Mouse (Mus musculus) kidney, embryonic 16.5 days (tissue): ENCODE measurements around the gene Cd7. TPM values are rescaled to one million over a fixed set of nuclear protein-coding genes. Genes with fewer than 3 reads are reported as not detected.

Source experiments
- ATAC-seq: fragments of 200-750 bp; cut with Nextera tagmentation; 2 replicates; pipeline ENCODE4 v1.8.0; 2017; ENCODE audit warnings: moderate TSS enrichment; ENCODE audit not compliant: low FRiP score, low TSS enrichment
- H3K27ac ChIP-seq: fragments of 300-500 bp; sonication (generic); 2 replicates; pipeline ENCODE4 v1.5.1; 2014; ENCODE audit warnings: low read length
- H3K27me3 ChIP-seq: fragments of 300-500 bp; sonication (generic); 2 replicates; pipeline ENCODE4 v1.6.1; 2014; ENCODE audit warnings: low read length, control low read depth, mixed read lengths; ENCODE audit not compliant: insufficient read depth
- H3K36me3 ChIP-seq: fragments of 300-500 bp; sonication (generic); 2 replicates; pipeline ENCODE4 v1.6.1; 2014; ENCODE audit warnings: low read length, control low read depth, mixed read lengths; ENCODE audit not compliant: insufficient read depth
- H3K4me1 ChIP-seq: fragments of 300-500 bp; sonication (generic); 2 replicates; pipeline ENCODE4 v1.6.1; 2014; ENCODE audit warnings: low read length, control low read depth, mixed read lengths; ENCODE audit not compliant: insufficient read depth
- H3K4me2 ChIP-seq: fragments of 300-500 bp; sonication (generic); replicated peaks from 2 replicates; pipeline ENCODE4 v1.6.1; 2014; ENCODE audit warnings: low read depth, low read length
- H3K4me3 ChIP-seq: fragments of 300-500 bp; sonication (generic); 2 replicates; pipeline ENCODE4 v1.5.1; 2014; ENCODE audit warnings: mild to moderate bottlenecking, low read length
- H3K9ac ChIP-seq: fragments of 300-500 bp; sonication (generic); replicated peaks from 2 replicates; pipeline ENCODE4 v1.6.1; 2014; ENCODE audit warnings: low read length
- H3K9me3 ChIP-seq: fragments of 300-500 bp; sonication (generic); 2 replicates; pipeline ENCODE4 v1.6.1; 2016; ENCODE audit warnings: low read length, control low read depth
- WGBS: fragments of 180-500 bp; shearing (Covaris S2); extraction: QIAGEN DNeasy Blood & Tissue Kit; methylation state at CpG from one replicate; pipeline ENCODE4 v1.1.7; 2014; 5-methylcytosine and 5-hydroxymethylcytosine counted together
- polyA plus RNA-seq: library from polyadenylated mRNA; unstranded; fragments of >200 nt; fragmentation: Nextera tagmentation; extraction: Ambion mirVana; gene quantifications from 2 replicates; pipeline ENCODE4 v1.2.1, GENCODE M21; 2015

The Cd7 gene
- polyA plus RNA-seq, 1 experiment from 2014 or later, result 0.97 TPM

DNA sequence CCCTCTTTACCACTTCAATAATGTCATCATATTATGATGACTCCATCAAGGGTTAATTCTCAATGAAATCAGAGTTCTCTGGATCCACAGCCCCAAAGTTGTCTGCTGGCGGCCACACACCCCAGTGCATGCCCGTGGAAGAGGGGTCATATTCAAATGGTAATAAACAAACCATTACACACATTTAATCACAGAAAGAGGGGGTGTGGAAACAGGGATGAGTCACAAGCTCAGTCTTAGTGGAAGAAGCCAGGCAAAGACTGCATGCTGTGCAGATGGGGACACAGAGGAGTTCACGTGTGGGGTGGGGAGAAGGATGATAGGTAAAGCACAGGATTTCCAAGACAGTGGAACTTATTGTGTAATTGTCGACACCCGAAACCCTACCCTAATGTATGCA, 34.9 kb downstream of the Cd7 start:
- Histone ChIP-seq H3K27ac (no peak overlapping the region), H3K9me3 (no peaks in the 10 kb centered on the region)

DNA sequence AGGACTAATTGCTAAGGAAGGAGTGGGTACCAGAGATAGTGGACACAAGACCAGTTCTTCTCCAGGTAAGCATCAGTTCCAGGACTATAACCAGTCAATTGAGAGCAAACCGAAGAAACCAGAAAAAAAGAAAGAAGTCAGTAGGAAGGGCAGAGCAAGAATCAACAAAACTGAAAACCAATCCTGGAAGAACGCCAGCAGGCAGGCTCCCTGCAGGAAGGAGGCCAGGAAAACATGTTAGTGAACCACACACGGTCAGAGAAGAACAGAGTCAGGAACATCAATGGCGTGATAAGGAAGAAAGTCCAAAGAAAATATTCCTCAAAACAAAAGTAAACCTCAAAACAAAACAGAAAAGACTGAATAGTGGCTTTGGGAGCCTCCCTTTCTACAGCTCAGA, 37.3 kb downstream of the Cd7 start:
- no peaks in the 10 kb centered on the region for H3K36me3 ChIP-seq
- 23% methylated on average over 4 of the region's 4 CpGs for WGBS
- no peak overlapping the region for H3K4me2 ChIP-seq
- no peak overlapping the region for H3K4me3 ChIP-seq
- no peak overlapping the region for H3K9ac ChIP-seq
- no peaks in the 10 kb centered on the region for H3K27me3 ChIP-seq
- ATAC-seq, result no peak
- no peaks in the 10 kb centered on the region for H3K9me3 ChIP-seq
- H3K4me1 ChIP-seq, result no peaks in the 10 kb centered on the region
- H3K27ac ChIP-seq, result no peak overlapping the region

More for the DNA sequence above, 34.9 kb downstream of the Cd7 start:
- no peaks in the 10 kb centered on the region for H3K27me3 ChIP-seq
- 57% methylated on average over 5 of the region's 5 CpGs for WGBS
- no peaks in the 10 kb centered on the region for H3K36me3 ChIP-seq
- ATAC-seq, result no peak
- H3K4me3 ChIP-seq, result no peak overlapping the region
- no peak overlapping the region for H3K9ac ChIP-seq
- no peaks in the 10 kb centered on the region for H3K4me1 ChIP-seq
- no peak overlapping the region for H3K4me2 ChIP-seq

DNA sequence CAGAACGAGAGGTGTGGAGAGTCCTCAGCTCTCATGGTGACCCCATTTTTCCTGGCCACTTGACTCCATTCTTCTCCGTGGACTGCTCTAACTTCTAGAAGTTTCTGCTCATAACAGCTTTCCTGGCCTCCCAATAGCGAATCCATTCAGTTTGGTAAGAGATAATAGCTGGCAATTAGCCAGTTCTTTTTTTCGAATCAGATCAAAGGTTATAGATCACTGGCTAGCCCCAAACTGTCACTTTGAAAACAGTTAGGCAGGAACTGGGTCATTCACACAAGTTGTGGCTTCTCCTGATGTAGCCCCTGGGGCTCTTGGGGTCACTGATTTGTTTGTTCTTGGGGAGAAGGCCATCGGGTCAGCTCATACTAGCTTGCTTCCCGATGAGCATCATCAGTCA, 44.5 kb downstream of the Cd7 start:
- WGBS, result 69% methylated on average over 6 of the region's 6 CpGs
- H3K4me1 ChIP-seq, result peaks cover 14% of the 10 kb centered on the region
- no peak overlapping the region for H3K9ac ChIP-seq
- no peak overlapping the region for H3K4me3 ChIP-seq
- no peaks in the 10 kb centered on the region for H3K9me3 ChIP-seq
- no peak overlapping the region for H3K27ac ChIP-seq
- no peaks in the 10 kb centered on the region for H3K27me3 ChIP-seq
- ATAC-seq, result no peak
- no peaks in the 10 kb centered on the region for H3K36me3 ChIP-seq
- H3K4me2 ChIP-seq, result no peak overlapping the region

DNA sequence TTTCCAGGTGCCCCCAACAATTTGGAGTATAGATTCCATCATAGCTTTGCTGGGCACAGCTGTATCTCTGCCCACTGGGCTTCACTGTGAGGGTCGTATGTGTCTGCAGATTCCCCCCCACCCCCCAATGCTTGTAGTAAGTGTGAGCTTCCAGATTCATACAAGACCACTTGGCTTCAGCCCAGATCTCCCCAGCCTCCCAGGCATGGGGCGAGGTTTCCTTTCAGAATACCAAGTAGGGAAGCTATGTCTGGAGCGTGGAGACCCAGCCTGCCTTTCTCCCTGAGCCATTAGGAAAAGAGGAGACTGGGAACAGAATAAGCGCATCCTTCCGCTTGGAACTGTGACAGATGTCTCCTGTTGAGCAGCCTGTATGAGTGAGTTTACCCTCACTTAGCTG, 45.6 kb downstream of the Cd7 start:
- Histone ChIP-seq H3K9ac (no peak overlapping the region), H3K4me2 (no peak overlapping the region), H3K36me3 (no peaks in the 10 kb centered on the region), H3K4me3 (no peak overlapping the region), H3K4me1 (peaks cover 26% of the 10 kb centered on the region), H3K27me3 (no peaks in the 10 kb centered on the region), H3K9me3 (no peaks in the 10 kb centered on the region), H3K27ac (no peak overlapping the region)
- ATAC-seq, result no peak
- WGBS, result 83% methylated on average over 5 of the region's 5 CpGs

DNA sequence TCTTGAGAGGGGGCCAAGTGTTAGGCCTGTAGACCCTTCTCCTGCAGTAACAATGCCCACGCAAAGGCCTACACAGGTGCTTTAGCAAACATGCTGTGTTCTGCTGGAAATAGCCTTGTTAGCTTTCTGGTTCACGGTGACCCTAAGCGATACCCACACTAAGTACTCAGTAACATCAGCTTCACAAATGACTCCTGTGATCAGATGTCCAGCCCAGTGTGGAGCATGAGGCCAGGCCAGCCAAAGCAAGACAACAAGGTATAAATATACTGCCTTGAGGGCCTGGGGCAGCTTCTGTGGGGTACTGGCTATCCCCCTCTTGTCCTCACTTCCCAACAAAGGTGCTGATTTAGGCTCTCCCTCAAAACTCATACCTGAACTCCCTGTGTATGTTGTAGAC, 46.1 kb downstream of the Cd7 start:
- no peak overlapping the region for H3K27ac ChIP-seq
- no peaks in the 10 kb centered on the region for H3K27me3 ChIP-seq
- no peak overlapping the region for H3K9ac ChIP-seq
- WGBS, result 96% methylated on average over 3 of the region's 3 CpGs
- no peaks in the 10 kb centered on the region for H3K36me3 ChIP-seq
- H3K4me3 ChIP-seq, result no peak overlapping the region
- no peaks in the 10 kb centered on the region for H3K9me3 ChIP-seq
- no peak for ATAC-seq
- peaks cover 31% of the 10 kb centered on the region for H3K4me1 ChIP-seq
- H3K4me2 ChIP-seq, result no peak overlapping the region

DNA sequence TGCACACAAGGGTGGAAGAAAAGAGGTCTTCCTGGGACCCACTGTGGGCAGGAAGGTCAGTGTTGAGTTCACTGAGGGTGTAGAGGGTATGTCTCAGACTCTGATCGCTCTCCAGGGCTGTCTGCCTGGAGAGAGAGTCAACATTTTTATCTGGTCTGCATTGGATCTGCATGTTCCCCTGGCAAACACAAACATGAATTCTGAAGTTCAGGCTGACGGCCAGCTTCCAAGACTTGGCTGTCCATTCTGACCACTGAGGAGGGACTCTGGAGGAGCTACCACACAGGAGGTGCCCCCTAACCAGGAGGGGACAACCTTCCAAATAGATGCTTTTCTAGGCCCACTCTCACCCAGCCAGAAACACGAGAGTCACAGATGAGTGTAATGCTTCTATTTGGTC, 47.4 kb downstream of the Cd7 start:
- H3K4me2 ChIP-seq, result peak overlapping the region; percentile 96
- no peaks in the 10 kb centered on the region for H3K27me3 ChIP-seq
- H3K36me3 ChIP-seq, result 0 out of 2 replicates have a peak, but pooled peaks cover 3% of the 10 kb centered on the region
- H3K9ac ChIP-seq, result peak overlapping the region; percentile 100
- peak overlapping the region; percentile 98 for H3K4me3 ChIP-seq
- ATAC-seq, result no peak
- H3K4me1 ChIP-seq, result peaks cover 34% of the 10 kb centered on the region
- 69% methylated on average over 3 of the region's 3 CpGs for WGBS
- H3K9me3 ChIP-seq, result no peaks in the 10 kb centered on the region
- peak overlapping the region; percentile 96; the same call in 1 of the 2 replicates for H3K27ac ChIP-seq

DNA sequence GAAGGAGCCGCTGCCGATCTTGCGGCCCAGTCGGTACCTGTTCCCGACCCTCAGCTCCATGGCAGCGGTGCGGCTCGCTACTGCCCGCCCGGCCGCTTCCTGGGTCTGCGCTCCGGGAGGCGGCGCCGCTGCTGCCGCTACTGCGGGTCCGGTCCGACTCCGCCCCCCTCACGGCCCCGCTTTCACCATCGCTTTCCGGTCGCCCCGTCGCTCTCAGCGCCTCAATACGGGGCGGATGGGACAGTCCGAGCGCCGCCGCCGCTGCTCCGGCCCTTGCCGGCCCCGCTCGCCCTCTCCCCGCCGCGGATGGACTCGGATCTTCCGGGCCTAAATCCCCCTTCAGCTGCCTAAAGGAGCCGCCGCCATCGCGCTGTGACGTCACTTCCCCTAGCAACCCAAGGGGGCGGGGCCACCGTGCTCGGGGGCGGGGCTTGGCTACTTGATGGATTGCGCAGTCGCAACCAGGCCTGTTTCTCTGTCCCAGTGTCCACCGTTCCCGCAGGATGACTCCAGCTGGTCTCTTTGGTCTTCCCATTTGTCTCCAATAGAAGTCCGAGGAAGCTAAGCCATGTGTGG, 48.2 kb downstream of the Cd7 start, which contains the start of gene Csnk1d:
Csnk1d (minus strand) TSS at position 380 of the 576 bp plus-strand sequence.
- H3K36me3 ChIP-seq, result peaks cover 9% of the 10 kb centered on the region
- H3K4me3 ChIP-seq, result peak within 1 kb of the TSS; percentile 98
- H3K4me2 ChIP-seq, result peak within 1 kb of the TSS; percentile 96
- under 1% methylated on average over 57 of the region's 59 CpGs for WGBS
- no peaks in the 10 kb centered on the region for H3K27me3 ChIP-seq
- no peaks in the 10 kb centered on the region for H3K9me3 ChIP-seq
- peaks cover 34% of the 10 kb centered on the region for H3K4me1 ChIP-seq
- H3K9ac ChIP-seq, result peak within 1 kb of the TSS; percentile 100
- peak within 1 kb of the TSS; percentile 96 for H3K27ac ChIP-seq
- ATAC-seq, result peak; percentile 88

DNA sequence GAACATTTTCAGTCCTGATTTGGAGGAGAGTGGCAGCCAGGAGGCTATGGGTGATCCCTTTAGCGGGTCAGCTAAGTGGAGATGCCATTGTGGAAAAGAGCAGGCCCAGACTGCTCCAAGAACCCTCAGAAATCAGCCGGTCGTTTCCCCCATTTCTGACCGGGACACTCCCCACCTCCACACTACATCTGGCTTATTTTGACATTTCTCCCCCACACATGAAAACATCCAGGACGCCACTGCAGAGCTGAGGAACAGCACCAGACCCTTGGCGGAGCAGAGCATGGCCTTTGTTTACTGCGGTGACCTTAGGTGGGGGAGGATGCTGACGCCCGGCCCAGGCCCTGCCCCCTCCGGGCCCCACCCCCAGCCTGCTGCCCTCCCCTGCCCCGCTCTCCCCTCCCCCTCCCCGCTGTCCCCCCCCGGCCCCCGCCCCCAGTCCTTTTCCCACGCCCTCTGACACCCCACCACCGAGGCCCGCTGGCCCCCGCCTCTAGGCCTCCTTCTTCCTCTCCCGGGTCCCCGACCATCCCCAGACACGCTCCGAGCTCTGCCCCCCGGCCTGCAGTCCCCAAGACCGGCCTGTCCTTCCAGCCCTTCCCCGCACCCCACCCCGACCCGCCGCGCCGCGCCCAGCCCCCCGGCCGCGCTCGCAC, 49.0 kb downstream of the Cd7 start:
- H3K27ac ChIP-seq, result peak overlapping the region; percentile 96
- peaks cover 15% of the 10 kb centered on the region for H3K36me3 ChIP-seq
- H3K9ac ChIP-seq, result peak overlapping the region; percentile 100
- no peaks in the 10 kb centered on the region for H3K9me3 ChIP-seq
- 0% methylated on average over 20 of the region's 35 CpGs for WGBS
- peak overlapping the region; percentile 98 for H3K4me3 ChIP-seq
- no peaks in the 10 kb centered on the region for H3K27me3 ChIP-seq
- ATAC-seq, result peak; percentile 60
- H3K4me2 ChIP-seq, result peak overlapping the region; percentile 96
- H3K4me1 ChIP-seq, result peaks cover 34% of the 10 kb centered on the region

DNA sequence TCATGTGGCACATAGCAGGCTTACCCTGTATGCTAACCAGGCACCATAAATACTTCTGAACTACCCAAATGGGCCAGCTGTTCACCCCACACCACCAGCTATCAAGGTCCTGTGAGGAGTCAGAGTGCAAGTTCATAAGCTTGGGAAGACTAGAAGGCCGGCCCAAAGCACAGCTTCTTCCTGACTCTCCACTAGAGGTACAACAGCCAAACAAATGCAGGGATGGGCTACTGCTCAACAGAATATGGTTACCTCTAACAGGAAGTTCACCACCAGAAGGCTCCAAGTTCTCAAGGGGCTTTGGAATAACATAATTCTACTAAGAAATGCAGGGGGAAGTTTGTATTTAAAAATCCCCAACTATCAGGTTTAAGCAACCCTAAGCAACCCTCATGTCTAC, 49.7 kb downstream of the Cd7 start:
- Histone ChIP-seq H3K9ac (peak overlapping the region; percentile 100), H3K4me2 (peak overlapping the region; percentile 96), H3K27me3 (no peaks in the 10 kb centered on the region), H3K4me1 (peaks cover 34% of the 10 kb centered on the region), H3K27ac (peak overlapping the region; percentile 96), H3K36me3 (peaks cover 15% of the 10 kb centered on the region), H3K4me3 (peak overlapping the region; percentile 98), H3K9me3 (no peaks in the 10 kb centered on the region)
- 6% methylated on average over 1 of the region's 1 CpGs for WGBS
- no peak for ATAC-seq

DNA sequence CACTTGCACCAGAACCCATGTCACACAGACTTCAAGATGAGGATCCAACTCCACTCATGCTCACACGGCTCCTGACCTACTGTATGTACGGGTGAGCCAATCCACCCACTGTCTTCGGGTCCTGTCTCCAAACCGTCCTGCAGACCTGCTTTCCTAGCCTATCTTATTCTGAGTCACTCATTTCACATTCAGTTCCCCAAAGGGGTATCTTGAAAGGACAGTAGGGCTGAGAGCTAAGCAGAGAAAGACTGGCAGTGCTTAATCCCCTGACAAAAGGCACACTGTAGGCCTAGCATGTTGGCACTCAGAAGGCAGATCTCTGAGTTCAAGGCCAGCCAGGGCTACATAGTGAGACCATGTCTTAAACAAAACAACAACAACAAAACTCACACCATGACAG, 50.8 kb downstream of the Cd7 start:
- Histone ChIP-seq H3K4me2 (peak overlapping the region; percentile 96), H3K27ac (no peak overlapping the region), H3K4me3 (0 out of 2 replicates have a peak overlapping the region, but pooled peaks have one; percentile 98), H3K36me3 (peaks cover 23% of the 10 kb centered on the region), H3K9ac (no peak overlapping the region; the same call in 1 of the 2 replicates), H3K9me3 (no peaks in the 10 kb centered on the region), H3K4me1 (peaks cover 34% of the 10 kb centered on the region), H3K27me3 (no peaks in the 10 kb centered on the region)
- ATAC-seq, result no peak
- WGBS, result 71% methylated on average over 4 of the region's 4 CpGs
